9 mouse cellular contexts compared by ENCODE assay signal in the genomic region with DNA sequence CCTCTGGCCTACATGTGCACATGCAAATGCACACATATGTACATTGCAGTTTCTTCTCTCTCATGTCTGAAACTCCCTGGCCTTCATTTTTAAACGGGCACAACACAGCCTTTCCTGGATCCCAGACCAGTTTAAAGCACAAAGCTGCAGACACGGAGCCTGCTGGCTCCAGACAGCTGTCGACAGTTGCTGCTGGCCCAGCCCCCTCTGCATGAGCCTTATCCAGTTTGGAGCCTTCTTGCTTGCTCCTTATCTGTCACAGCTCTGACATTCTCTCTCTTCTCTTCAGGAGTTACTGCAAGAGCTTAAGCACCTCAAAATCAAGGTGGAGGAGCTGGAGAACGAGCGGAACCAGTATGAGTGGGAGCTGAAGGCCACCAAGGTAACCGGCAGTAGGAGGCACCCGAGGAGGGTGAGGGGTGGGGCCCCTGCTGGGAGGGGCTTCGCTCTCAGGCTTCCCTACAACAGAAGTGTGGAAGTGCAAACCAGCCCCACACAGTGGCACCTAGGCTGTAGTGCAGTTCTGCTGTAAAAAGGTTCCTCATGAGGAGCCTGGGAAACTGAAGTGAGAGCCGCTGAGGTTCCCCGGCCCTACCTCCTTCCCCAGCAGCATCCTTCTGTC. TPM values are rescaled to one million over a fixed set of nuclear protein-coding genes. Genes with fewer than 3 reads are reported as not detected.
DNase-seq lines count a peak whose midpoint lies in the region; ATAC-seq lines count a peak whose summit lies in the region.
"Had no signal": no experiment of that assay in that cellular context is flagged by ENCODE, and none has a peak within 500 bp of the region (broad histone marks: within the 10 kb centered on the region; RNA-seq: fewer than 3 reads in every experiment).

No protein-coding gene starts in this region.

- WGBS in hindbrain, embryonic 16.5 days: 3% methylated on average over 10 of the region's 10 CpGs

- peak overlapping the region; percentile 30 for H3K9ac ChIP-seq in hindbrain, embryonic 16.5 days (ENCODE audit: low read depth, low read length)

- peak; percentile 95 for ATAC-seq in hindbrain, embryonic 16.5 days

- no peaks in the 10 kb centered on the region for H3K36me3 ChIP-seq in hindbrain, embryonic 16.5 days (ENCODE audit: control insufficient read depth, insufficient read depth, low read length)

- no peaks in the 10 kb centered on the region for H3K9me3 ChIP-seq in hindbrain, embryonic 16.5 days (ENCODE audit: control insufficient read depth, low read length)

- no peaks in the 10 kb centered on the region for H3K27me3 ChIP-seq in hindbrain, embryonic 16.5 days (replicated peaks; ENCODE audit: control insufficient read depth, insufficient read depth, low read length)

- DNase-seq in NIH3T3 (ENCODE audit: low read depth): peak; percentile 3
- peak; percentile 43 to 58 for DNase-seq in cerebellum, postnatal 14 days
- DNase-seq in gastrocnemius, adult 18-20 months (ENCODE audit: low spot score): peak; percentile 38
- DNase-seq in layer of hippocampus, postnatal 36 days: peak; percentile 34 to 54
- DNase-seq in lung, postnatal 14 days: peak; percentile 78
- peak; percentile 3 for DNase-seq in retina, adult 2 months (ENCODE audit: low read depth, low spot score)
- peak; percentile 94 for DNase-seq in thymus, postnatal 14 days

- H3K27ac ChIP-seq in hindbrain, embryonic 16.5 days (ENCODE audit: low read depth, low read length): no peak overlapping the region; the same call in 1 of the 2 replicates

- peak overlapping the region; percentile 48 for H3K4me2 ChIP-seq in hindbrain, embryonic 16.5 days (ENCODE audit: low read length)

- peaks cover 6% of the 10 kb centered on the region for H3K4me1 ChIP-seq in hindbrain, embryonic 16.5 days (ENCODE audit: control insufficient read depth, insufficient read depth, low read depth, low read length)

- peak overlapping the region; percentile 18 for H3K4me3 ChIP-seq in hindbrain, embryonic 16.5 days (ENCODE audit: low read length)
- H3K4me3 ChIP-seq: erythroblast, embryonic 14.5 days had no signal

RNA-seq across cellular contexts. Expression of a gene that starts 49.2 kb away (rescaled TPM):
- not detected for total RNA-seq in gastrocnemius, adult 18-20 months (2021)
- 0.35 and 0.44 TPM in 2 replicates for polyA plus RNA-seq in hindbrain, embryonic 16.5 days (2015; fragmentation: Nextera tagmentation; extraction: Ambion mirVana)
- total RNA-seq in layer of hippocampus, postnatal 36 days (2021): not detected
- polyA plus RNA-seq: erythroblast, embryonic 14.5 days had no signal

Comparison
In these comparisons a context has a peak if more than half of its experiments do, and no peak if none do; other contexts are left out.
1. DNase-seq: peak in every context shown above with its lines; median percentile 94 in thymus, postnatal 14 days; 78 in lung, postnatal 14 days; 50 in cerebellum, postnatal 14 days; 44 in layer of hippocampus, postnatal 36 days; 38 in gastrocnemius, adult 18-20 months; 3 in NIH3T3; 3 in retina, adult 2 months.